Mouse (Mus musculus): ENCODE measurements around the gene Tor2a. TPM values are rescaled to one million over a fixed set of nuclear protein-coding genes. Genes with fewer than 3 reads are reported as not detected.
A peak's percentile ranks its signal among the peaks of the same experiment; 100 is the strongest.

Tor2a gene
- total and polyA plus RNA-seq, 2 experiments from 2014 or later: 48.2 to 75.1 TPM

DNA sequence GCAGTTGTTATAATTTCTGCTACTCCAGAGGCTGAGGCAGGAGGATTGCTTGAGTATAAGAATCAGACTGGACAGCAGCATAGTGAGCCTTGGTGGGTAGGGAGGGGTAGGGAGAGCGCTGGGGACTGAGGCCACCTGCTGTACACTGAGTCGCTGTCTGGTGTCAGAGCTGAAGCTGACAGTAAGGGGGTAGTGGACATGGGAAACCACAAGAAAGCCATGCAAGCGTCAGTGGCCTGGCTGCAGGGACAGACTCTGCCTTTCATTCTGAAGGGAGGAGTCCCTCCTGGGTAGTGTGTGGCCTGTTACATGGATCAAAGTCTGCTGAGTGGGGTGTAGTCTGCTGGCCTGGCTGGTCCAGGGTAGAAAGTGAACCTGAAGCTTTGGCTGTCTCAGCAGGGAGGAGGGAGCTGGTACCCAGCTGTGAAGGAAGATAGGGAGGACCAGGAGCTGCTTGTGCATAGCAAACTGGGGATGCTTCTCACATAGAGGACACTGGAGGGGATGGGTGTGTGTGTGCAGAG, 20.7 kb upstream of the Tor2a start:
- Histone ChIP-seq H3K9ac (replicated peaks; ENCODE audit: low read length) (no peak overlapping the region), H3K27me3 (ENCODE audit: insufficient read depth, low read length) (no peaks in the 10 kb centered on the region), H3K27ac (no peak overlapping the region), H3K9me3 (ENCODE audit: low read length) (no peaks in the 10 kb centered on the region), H3K36me3 (ENCODE audit: insufficient read depth, low read length) (no peaks in the 10 kb centered on the region), H3K4me3 (ENCODE audit: low read length) (no peak overlapping the region), H3K4me2 (ENCODE audit: low read depth, low read length) (no peak overlapping the region), H3K4me1 (ENCODE audit: insufficient read depth, low read length) (peaks cover 10% of the 10 kb centered on the region; the same call in 1 of the 2 replicates)
- no peak for TF ChIP-seq CTCF (IDR thresholded peaks at IDR 0.05; ENCODE audit: low read depth)
- DNase-seq (ENCODE audit: low spot score): no peak
- WGBS: 31% methylated on average over 3 of the region's 3 CpGs
- ATAC-seq: no peak

DNA sequence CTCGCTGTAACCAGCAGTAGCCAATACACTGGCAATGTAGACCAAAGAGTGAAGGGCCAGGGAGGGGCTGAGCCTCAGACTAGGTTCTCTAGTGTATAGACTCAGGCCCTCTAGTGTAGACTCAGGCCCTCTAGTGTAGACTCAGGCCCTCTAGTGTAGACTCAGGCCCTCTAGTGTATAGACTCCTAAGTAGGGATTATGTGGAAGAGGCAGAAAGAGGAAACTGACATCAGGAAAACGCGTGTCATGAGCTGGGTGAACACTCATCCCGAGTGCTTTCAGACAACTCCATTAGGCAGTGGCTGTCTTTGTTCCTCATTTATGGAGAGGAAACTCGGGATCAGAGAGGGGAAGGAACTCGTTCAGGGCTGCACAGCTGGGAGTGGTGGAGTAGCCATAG, 20.0 kb upstream of the Tor2a start:
- Histone ChIP-seq H3K4me1 (ENCODE audit: insufficient read depth, low read length) (peaks cover 10% of the 10 kb centered on the region; the same call in 1 of the 2 replicates), H3K9ac (replicated peaks; ENCODE audit: low read length) (no peak overlapping the region), H3K27me3 (ENCODE audit: insufficient read depth, low read length) (no peaks in the 10 kb centered on the region), H3K27ac (no peak overlapping the region), H3K4me3 (ENCODE audit: low read length) (no peak overlapping the region), H3K9me3 (ENCODE audit: low read length) (no peaks in the 10 kb centered on the region), H3K36me3 (ENCODE audit: insufficient read depth, low read length) (no peaks in the 10 kb centered on the region), H3K4me2 (ENCODE audit: low read depth, low read length) (no peak overlapping the region)
- ATAC-seq (no peak), DNase-seq (ENCODE audit: low spot score) (no peak)
- WGBS: 49% methylated on average over 6 of the region's 6 CpGs
- TF ChIP-seq CTCF (IDR thresholded peaks at IDR 0.05; ENCODE audit: low read depth): 0 out of 2 replicates have a peak, but pooled peaks have one; percentile 1

DNA sequence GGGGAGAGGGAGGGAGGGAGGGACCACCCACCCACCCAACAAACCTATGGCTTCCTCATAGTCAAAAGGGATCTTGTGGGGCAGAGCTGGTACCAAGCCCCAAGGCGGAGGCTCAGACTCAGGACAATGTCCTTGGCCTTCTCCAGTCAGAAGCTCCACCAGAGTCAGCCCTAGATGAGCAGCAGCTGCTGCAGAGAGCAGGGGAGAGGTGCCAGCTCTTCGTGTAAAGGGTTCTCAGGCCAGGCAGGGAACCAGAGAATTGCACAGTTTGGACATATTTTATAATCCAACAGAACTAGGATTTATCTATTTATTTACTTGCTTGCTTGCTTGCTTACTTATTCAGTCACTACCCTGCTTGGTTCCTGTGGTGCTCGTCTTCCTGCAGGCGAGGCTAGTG, 17.7 kb upstream of the Tor2a start:
- Histone ChIP-seq H3K9me3 (ENCODE audit: low read length) (no peaks in the 10 kb centered on the region), H3K27ac (no peak overlapping the region), H3K4me3 (ENCODE audit: low read length) (no peak overlapping the region), H3K9ac (replicated peaks; ENCODE audit: low read length) (no peak overlapping the region), H3K27me3 (ENCODE audit: insufficient read depth, low read length) (no peaks in the 10 kb centered on the region), H3K4me1 (ENCODE audit: insufficient read depth, low read length) (peaks cover 19% of the 10 kb centered on the region; the same call in 1 of the 2 replicates), H3K36me3 (ENCODE audit: insufficient read depth, low read length) (no peaks in the 10 kb centered on the region), H3K4me2 (ENCODE audit: low read depth, low read length) (no peak overlapping the region)
- no peak for TF ChIP-seq CTCF (IDR thresholded peaks at IDR 0.05; ENCODE audit: low read depth)
- no peak for ATAC-seq
- WGBS: 67% methylated on average over 4 of the region's 4 CpGs
- no peak for DNase-seq (ENCODE audit: low spot score)

DNA sequence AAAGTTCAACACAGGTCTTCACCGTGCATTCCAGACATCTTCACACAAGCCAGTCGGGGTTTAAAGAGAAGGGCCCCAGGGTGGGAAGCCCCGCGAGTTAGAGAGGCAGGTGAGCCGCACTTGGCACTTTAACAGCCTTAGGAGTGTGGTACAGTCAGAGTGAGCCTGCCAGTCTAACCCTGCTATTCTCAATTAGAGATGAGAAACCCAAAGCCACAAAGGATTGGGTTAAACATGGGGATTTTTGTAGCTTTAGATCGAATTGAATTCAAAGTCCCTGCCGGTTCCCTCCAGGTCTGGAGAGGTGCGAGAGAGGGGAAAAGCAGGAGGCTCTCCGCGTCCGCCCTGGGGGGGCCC, 16.1 kb upstream of the Tor2a start, which contains the start of gene 6330409D20Rik:
Gene 6330409D20Rik, minus strand, starts transcription at position 101 of the 357 bp plus-strand sequence.
- Histone ChIP-seq H3K4me3 (ENCODE audit: low read length) (peak within 1 kb of the TSS; percentile 80), H3K4me2 (ENCODE audit: low read depth, low read length) (peak within 1 kb of the TSS; percentile 74), H3K27me3 (ENCODE audit: insufficient read depth, low read length) (no peaks in the 10 kb centered on the region), H3K9me3 (ENCODE audit: low read length) (no peaks in the 10 kb centered on the region), H3K4me1 (ENCODE audit: insufficient read depth, low read length) (peaks cover 19% of the 10 kb centered on the region; the same call in 1 of the 2 replicates), H3K9ac (replicated peaks; ENCODE audit: low read length) (peak within 1 kb of the TSS; percentile 94), H3K27ac (peak within 1 kb of the TSS; percentile 92), H3K36me3 (ENCODE audit: insufficient read depth, low read length) (peaks cover 9% of the 10 kb centered on the region)
- ATAC-seq (no peak), DNase-seq (ENCODE audit: low spot score) (no peak)
- 6% methylated on average over 11 of the region's 11 CpGs for WGBS
- TF ChIP-seq CTCF (IDR thresholded peaks at IDR 0.05; ENCODE audit: low read depth): no peak

DNA sequence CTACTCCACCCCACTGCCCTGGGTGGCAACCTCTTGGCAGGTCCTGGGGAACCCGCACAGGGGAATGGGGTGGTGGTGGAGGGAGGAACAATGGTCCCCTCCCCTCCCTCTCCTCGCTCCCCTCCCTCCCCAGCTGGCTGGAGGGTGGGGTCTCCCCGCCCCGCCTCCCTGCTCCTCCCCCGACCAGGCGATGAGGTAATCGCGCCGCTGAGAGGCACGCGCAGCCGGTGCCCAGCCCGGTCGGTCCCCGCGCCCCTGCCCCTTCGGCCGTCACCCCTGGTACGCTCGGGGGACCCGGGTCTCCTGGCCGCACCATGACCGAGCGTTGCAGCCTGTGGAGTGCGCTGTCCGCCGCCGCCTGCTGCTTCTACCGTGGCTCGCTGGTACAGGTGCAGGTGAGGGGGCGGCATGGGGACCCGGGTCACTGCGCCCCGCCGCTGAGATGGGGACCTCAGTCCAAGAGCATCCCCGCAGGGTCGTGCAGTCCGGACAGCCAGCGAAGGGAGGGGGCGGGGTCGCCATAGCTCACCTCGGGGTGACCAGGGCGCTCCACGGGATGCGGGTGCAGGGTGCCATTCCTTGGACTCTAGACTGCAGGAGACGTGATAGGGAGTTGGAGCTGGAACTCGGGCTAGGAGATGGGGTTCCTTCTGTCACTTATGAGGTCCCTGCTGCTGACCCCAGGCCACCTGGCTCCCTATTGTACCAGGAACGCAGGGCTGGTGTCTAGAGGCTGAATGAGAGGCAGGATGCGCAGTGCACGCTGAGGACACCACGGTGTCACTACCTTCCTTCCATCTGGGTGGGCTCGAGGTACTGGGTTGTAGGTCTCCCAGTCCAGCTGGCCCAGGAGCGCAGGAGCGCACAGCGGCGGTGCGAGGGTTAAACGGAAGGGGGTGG, 15.5 kb upstream of the Tor2a start:
- H3K9me3 ChIP-seq (ENCODE audit: low read length): no peaks in the 10 kb centered on the region
- peak overlapping the region; percentile 94 for H3K9ac ChIP-seq (replicated peaks; ENCODE audit: low read length)
- DNase-seq (ENCODE audit: low spot score): peak; percentile 78
- H3K27me3 ChIP-seq (ENCODE audit: insufficient read depth, low read length): no peaks in the 10 kb centered on the region
- peak; percentile 63 for ATAC-seq
- H3K4me2 ChIP-seq (ENCODE audit: low read depth, low read length): peak overlapping the region; percentile 74
- 1% methylated on average over 56 of the region's 58 CpGs for WGBS
- peak overlapping the region; percentile 80 for H3K4me3 ChIP-seq (ENCODE audit: low read length)
- peaks cover 15% of the 10 kb centered on the region for H3K36me3 ChIP-seq (ENCODE audit: insufficient read depth, low read length)
- H3K27ac ChIP-seq: peak overlapping the region; percentile 92
- no peak for TF ChIP-seq CTCF (IDR thresholded peaks at IDR 0.05; ENCODE audit: low read depth)
- H3K4me1 ChIP-seq (ENCODE audit: insufficient read depth, low read length): peaks cover 19% of the 10 kb centered on the region; the same call in 1 of the 2 replicates

DNA sequence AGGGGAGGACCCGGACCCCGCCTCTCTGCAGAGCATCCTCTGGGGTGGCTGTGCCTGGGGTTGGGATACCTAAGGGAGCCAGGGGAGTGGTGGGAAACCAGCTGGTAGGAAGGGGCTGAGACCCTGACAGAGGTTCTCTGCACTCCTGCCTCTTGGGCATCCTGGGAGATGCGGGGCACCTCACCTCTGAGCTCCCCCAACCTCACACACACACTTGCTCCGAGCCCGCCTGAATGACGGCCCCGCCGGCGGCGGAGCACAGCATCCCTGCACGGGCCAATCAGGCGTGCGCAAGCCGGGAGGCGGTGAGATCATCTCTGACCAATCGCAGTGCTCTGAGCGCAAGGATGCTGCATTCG, 14.9 kb upstream of the Tor2a start:
- Histone ChIP-seq H3K9ac (replicated peaks; ENCODE audit: low read length) (peak overlapping the region; percentile 94), H3K36me3 (ENCODE audit: insufficient read depth, low read length) (peaks cover 22% of the 10 kb centered on the region), H3K27ac (peak overlapping the region; percentile 92), H3K4me3 (ENCODE audit: low read length) (peak overlapping the region; percentile 80), H3K27me3 (ENCODE audit: insufficient read depth, low read length) (no peaks in the 10 kb centered on the region), H3K4me2 (ENCODE audit: low read depth, low read length) (peak overlapping the region; percentile 74), H3K4me1 (ENCODE audit: insufficient read depth, low read length) (peaks cover 19% of the 10 kb centered on the region; the same call in 1 of the 2 replicates), H3K9me3 (ENCODE audit: low read length) (no peaks in the 10 kb centered on the region)
- no peak for TF ChIP-seq CTCF (IDR thresholded peaks at IDR 0.05; ENCODE audit: low read depth)
- WGBS: 5% methylated on average over 18 of the region's 18 CpGs
- peak; percentile 94 for DNase-seq (ENCODE audit: low spot score)
- ATAC-seq: peak; percentile 92
